Mouse (Mus musculus): ENCODE measurements around the gene Sgk1. TPM values are rescaled to one million over a fixed set of nuclear protein-coding genes. Genes with fewer than 3 reads are reported as not detected.
A peak's percentile ranks its signal among the peaks of the same experiment; 100 is the strongest.

Gene Sgk1
- total RNA-seq, 2 experiments from 2014 or later, result 5.4 to 28.0 TPM

- ATAC-seq (replicated peaks; ENCODE audit: poor library complexity), result peak; percentile 37; the same call in 1 of the 2 replicates
Measured at GRCm38 (mm10) chr10:21995661-21996308, 113.8 kb downstream of the Sgk1 start.

GRCm38 (mm10) chr10:21996660-21997447, 114.9 kb downstream of the Sgk1 start:
- no peak for ATAC-seq (replicated peaks; ENCODE audit: poor library complexity)

GRCm38 (mm10) chr10:21997550-21998204, 115.7 kb downstream of the Sgk1 start:
- no peak for ATAC-seq (replicated peaks; ENCODE audit: poor library complexity)

GRCm38 (mm10) chr10:21998503-21999180, 116.7 kb downstream of the Sgk1 start:
- no peak for ATAC-seq (replicated peaks; ENCODE audit: poor library complexity)

GRCm38 (mm10) chr10:22000491-22001306, 118.7 kb downstream of the Sgk1 start:
- no peak for ATAC-seq (replicated peaks; ENCODE audit: poor library complexity)

- ATAC-seq (replicated peaks; ENCODE audit: poor library complexity), result no peak
Measured at GRCm38 (mm10) chr10:22001621-22002020, 119.6 kb downstream of the Sgk1 start.

GRCm38 (mm10) chr10:22004763-22005162, 122.8 kb downstream of the Sgk1 start:
- no peak for ATAC-seq (replicated peaks; ENCODE audit: poor library complexity)

GRCm38 (mm10) chr10:22007160-22007801, 125.3 kb downstream of the Sgk1 start:
- ATAC-seq (replicated peaks; ENCODE audit: poor library complexity), result no peak

GRCm38 (mm10) chr10:22007802-22008172, 125.8 kb downstream of the Sgk1 start:
- peak; percentile 77 for ATAC-seq (replicated peaks; ENCODE audit: poor library complexity)

GRCm38 (mm10) chr10:22010088-22010818, 128.3 kb downstream of the Sgk1 start:
- peak; percentile 97 for ATAC-seq (replicated peaks; ENCODE audit: poor library complexity)

- no peak for ATAC-seq (replicated peaks; ENCODE audit: poor library complexity)
Measured at GRCm38 (mm10) chr10:22017469-22018159, 135.6 kb downstream of the Sgk1 start.

GRCm38 (mm10) chr10:22018618-22019017, 136.6 kb downstream of the Sgk1 start:
- no peak for ATAC-seq (replicated peaks; ENCODE audit: poor library complexity)

- ATAC-seq (replicated peaks; ENCODE audit: poor library complexity), result no peak
Measured at GRCm38 (mm10) chr10:22034303-22034702, 152.3 kb downstream of the Sgk1 start.

GRCm38 (mm10) chr10:22036256-22036655, 154.3 kb downstream of the Sgk1 start:
- peak; percentile 65 for ATAC-seq (replicated peaks; ENCODE audit: poor library complexity)
